Mouse (Mus musculus): ENCODE results near the gene Ccdc85c.

DNA sequence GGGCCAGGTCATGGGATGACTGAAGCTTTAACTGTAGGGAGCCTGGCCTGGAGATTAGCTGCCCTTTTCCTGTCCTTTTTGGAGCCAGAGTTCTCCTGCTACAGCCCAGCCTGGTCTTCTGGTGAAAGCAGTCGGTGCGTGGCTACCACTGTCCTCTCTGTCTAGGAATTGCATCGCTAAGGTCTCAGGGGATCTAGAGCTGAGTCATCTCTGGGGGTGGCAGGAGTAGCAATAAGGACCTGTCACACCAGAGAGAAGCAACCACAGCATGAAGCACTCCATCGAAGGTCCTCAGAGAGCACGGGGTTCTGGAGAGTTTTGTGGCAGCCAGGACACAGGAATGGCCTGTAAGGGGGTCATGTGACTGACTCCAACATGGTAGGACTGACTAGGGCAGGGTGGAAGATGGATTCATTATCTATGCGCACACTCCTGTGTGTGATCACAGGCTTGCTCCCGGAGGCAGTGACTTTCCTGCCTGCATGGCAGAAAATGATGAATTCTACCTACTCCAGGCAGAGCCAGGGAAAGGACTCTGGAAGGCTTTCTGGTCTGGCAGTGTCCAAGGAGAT, 35.3 kb upstream of the Ccdc85c start:
- no peak for TF ChIP-seq CTCF (IDR thresholded peaks at IDR 0.05; ENCODE audit: borderline replicate concordance, insufficient read depth, low read depth, low read length)
- TF ChIP-seq POLR2A (IDR thresholded peaks at IDR 0.05; ENCODE audit: borderline replicate concordance, insufficient read depth, low read length), result no peak

Measured in cerebellum, adult 2 months (tissue).